Mouse (Mus musculus): ENCODE measurements around the gene Xrcc1. TPM values are rescaled to one million over a fixed set of nuclear protein-coding genes. Genes with fewer than 3 reads are reported as not detected.

The Xrcc1 gene
- total RNA-seq, 2 experiments from 2014 or later = 23.8 to 26.3 TPM

Other genes with a start within 250 kb of the Xrcc1 start
- 1 to 10 TPM; 3.3 to 4.0 TPM for gene Zfp61, start 245.1 kb upstream of the Xrcc1 start, total RNA-seq (2021)
- 1 to 10 TPM; 1.7 to 2.1 TPM for gene Zfp94, start 229.6 kb upstream of the Xrcc1 start, total RNA-seq (2021)
- gene Tescl, start 212.4 kb upstream of the Xrcc1 start, total RNA-seq (2021) = not detected
- not detected for gene Lypd5, start 197.1 kb upstream of the Xrcc1 start, total RNA-seq (2021)
- gene Kcnn4, start 176.0 kb upstream of the Xrcc1 start, total RNA-seq (2021) = 1 to 10 TPM; 1.0 to 3.3 TPM
- gene Smg9, start 146.7 kb upstream of the Xrcc1 start, total RNA-seq (2021) = 10 to 100 TPM in 1 of 2 experiments, 1 to 10 TPM in 1; 9.4 to 10.2 TPM
- not detected for gene Irgc1, start 94.0 kb upstream of the Xrcc1 start, total RNA-seq (2021)
- 1 to 10 TPM; 3.5 to 4.0 TPM for gene Plaur, start 83.8 kb upstream of the Xrcc1 start, total RNA-seq (2021)
- 10 to 100 TPM; 14.3 to 14.7 TPM for gene Cadm4, start 64.3 kb upstream of the Xrcc1 start, total RNA-seq (2021)
- gene Zfp428, start 39.3 kb upstream of the Xrcc1 start, total RNA-seq (2021) = 10 to 100 TPM; 13.8 to 14.7 TPM
- gene AC161166.1, start 33.8 kb upstream of the Xrcc1 start, total RNA-seq (2021) = not detected
- gene Irgq, start 15.6 kb upstream of the Xrcc1 start, total RNA-seq (2021) = 10 to 100 TPM; 18.2 to 19.5 TPM
- not detected for gene Pinlyp, start 171 bp upstream of the Xrcc1 start, total RNA-seq (2021)
- gene Ethe1, start 41.3 kb downstream of the Xrcc1 start, total RNA-seq (2021) = 10 to 100 TPM; 29.8 to 30.1 TPM
- gene Zfp575, start 41.4 kb downstream of the Xrcc1 start, total RNA-seq (2021) = under 1 TPM; 0.12 TPM
- gene Phldb3, start 64.5 kb downstream of the Xrcc1 start, total RNA-seq (2021) = under 1 TPM; 0.51 to 0.55 TPM
- gene Lypd3, start 90.3 kb downstream of the Xrcc1 start, total RNA-seq (2021) = not detected
- gene Tex101, start 130.4 kb downstream of the Xrcc1 start, total RNA-seq (2021) = not detected
- gene BC049730, start 163.0 kb downstream of the Xrcc1 start, total RNA-seq (2021) = not detected
- not detected for gene Gm4763, start 180.6 kb downstream of the Xrcc1 start, total RNA-seq (2021)
- under 1 TPM in 1 of 2 experiments, not detected in 1; 0.17 TPM for gene Cd177, start 214.0 kb downstream of the Xrcc1 start, total RNA-seq (2021)
- not detected for gene Ceacam10, start 230.9 kb downstream of the Xrcc1 start, total RNA-seq (2021)

All from heart, postnatal 14 days (tissue).